Mouse (Mus musculus) small intestine, adult 2 months (tissue): ENCODE measurements around the gene Tpo.

Experiments
- CTCF ChIP-seq: fragments of 200-500 bp; IDR thresholded peaks from 2 replicates; pipeline ENCODE4 v1.5.1; 2012; ENCODE audit warnings: low read depth, mild to moderate bottlenecking, control low read depth, inconsistent platforms, low read length, moderate library complexity, mixed read lengths; ENCODE audit not compliant: insufficient replicate concordance, insufficient read length; ENCODE audit errors: extremely low read depth
- POLR2A ChIP-seq: fragments of 200-500 bp; IDR thresholded peaks from 2 replicates; pipeline ENCODE4 v1.6.1; 2012; ENCODE audit warnings: low read depth, mild to moderate bottlenecking, control low read depth, inconsistent platforms, low read length, moderate library complexity

GRCm38 (mm10) chr12:30017131-30017530 is 115.3 kb downstream of the Tpo start:
- TF ChIP-seq CTCF, result no peak
- no peak for TF ChIP-seq POLR2A
